Mouse (Mus musculus) CD4-positive, CD25-positive, alpha-beta regulatory T cell, adult 4 months (primary cell): Measurements from ENCODE around the gene Pate4. TPM values are rescaled to one million over a fixed set of nuclear protein-coding genes. Genes with fewer than 3 reads are reported as not detected.

Experiments used
- polyA plus RNA-seq, 2 experiments: library from polyadenylated mRNA; unstranded; fragments of 100-300 nt; shearing (Covaris generic); gene quantifications; one replicate each; pipeline ENCODE4 v1.2.1; 2017

Pate4 gene
- polyA plus RNA-seq, 2 experiments from 2014 or later, result not detected

Other genes with a start within 250 kb of the Pate4 start
- gene Cdon, start 190.8 kb downstream of the Pate4 start, polyA plus RNA-seq, result 1 to 10 TPM; 2.7 to 4.1 TPM
- not detected for gene Gm1113, start 93.7 kb downstream of the Pate4 start, polyA plus RNA-seq
- gene Ddx25, start 53.4 kb downstream of the Pate4 start, polyA plus RNA-seq, result under 1 TPM; 0.05 to 0.11 TPM
- gene Pus3, start 53.3 kb downstream of the Pate4 start, polyA plus RNA-seq, result 10 to 100 TPM; 24.2 to 27.3 TPM
- gene Pate2, start 41.7 kb downstream of the Pate4 start, polyA plus RNA-seq, result not detected
- gene Hyls1, start 41.5 kb downstream of the Pate4 start, polyA plus RNA-seq, result 1 to 10 TPM; 4.4 to 7.4 TPM
- not detected for gene Pate3, start 36.3 kb upstream of the Pate4 start, polyA plus RNA-seq
- gene Pate1, start 75.4 kb upstream of the Pate4 start, polyA plus RNA-seq, result under 1 TPM in 1 of 2 experiments, not detected in 1; 0.32 TPM
- gene Gm17677, start 129.1 kb upstream of the Pate4 start, polyA plus RNA-seq, result not detected
- gene Gm17727, start 166.2 kb upstream of the Pate4 start, polyA plus RNA-seq, result not detected
- gene Gm27235, start 178.2 kb upstream of the Pate4 start, polyA plus RNA-seq, result not detected
- not detected for gene D730048I06Rik, start 178.2 kb upstream of the Pate4 start, polyA plus RNA-seq
- gene 9230110F15Rik, start 232.2 kb upstream of the Pate4 start, polyA plus RNA-seq, result not detected